Mouse (Mus musculus) MEL (cell line): ENCODE measurements around the gene Ccdc171. TPM values are rescaled to one million over a fixed set of nuclear protein-coding genes. Genes with fewer than 3 reads are reported as not detected.
A peak's percentile ranks its signal among the peaks of the same experiment; 100 is the strongest.

Source experiments
- DNase-seq: peaks from one replicate; pipeline ENCODE4 v3.0.0; 2011; ENCODE audit warnings: low read depth, low spot score
- H3K27ac ChIP-seq: 2 replicates; pipeline ENCODE4 v1.5.1; 2012; ENCODE audit warnings: low read depth, mild to moderate bottlenecking, control low read depth, low read length, moderate library complexity; ENCODE audit not compliant: control insufficient read depth
- H3K27me3 ChIP-seq, 2 experiments: fragments of 150-350 bp in 1 of 2; sonication (generic) in 1 of 2; 2 replicates each; pipeline ENCODE4 v1.6.1; 2012; ENCODE audit warnings: low read length in 2 of 2, mild to moderate bottlenecking in 2 of 2, improper control_type of control experiment in 1 of 2, moderate library complexity in 1 of 2; ENCODE audit not compliant: insufficient read depth in 2 of 2, control insufficient read depth in 1 of 2
- H3K36me3 ChIP-seq, 2 experiments: 2 replicates each; pipeline ENCODE4 v1.6.1; 2012 to 2014; ENCODE audit warnings: low read length in 2 of 2, improper control_type of control experiment in 1 of 2, inconsistent platforms in 1 of 2, mild to moderate bottlenecking in 1 of 2; ENCODE audit not compliant: insufficient read depth in 2 of 2, control insufficient read depth in 1 of 2
- H3K4me1 ChIP-seq, 2 experiments: fragments of 150-350 bp in 1 of 2; sonication (generic) in 1 of 2; 2 replicates each; pipeline ENCODE4 v1.6.1; 2012; ENCODE audit warnings: low read length in 2 of 2, improper control_type of control experiment in 1 of 2, mild to moderate bottlenecking in 1 of 2; ENCODE audit not compliant: insufficient read depth in 2 of 2, control insufficient read depth in 1 of 2
- H3K4me3 ChIP-seq, 2 experiments: fragments of 150-350 bp in 1 of 2; sonication (generic) in 1 of 2; 2 replicates each; pipeline ENCODE4 v1.5.1; 2012; ENCODE audit warnings: low read depth in 2 of 2, low read length in 2 of 2, mild to moderate bottlenecking in 2 of 2, moderate library complexity in 2 of 2, control low read depth in 1 of 2, improper control_type of control experiment in 1 of 2; ENCODE audit not compliant: control insufficient read depth in 1 of 2, insufficient read depth in 1 of 2
- H3K79me2 ChIP-seq: 2 replicates; pipeline ENCODE4 v1.6.1; 2012; ENCODE audit warnings: mild to moderate bottlenecking, low read length, moderate library complexity; ENCODE audit not compliant: control insufficient read depth, poor library complexity, insufficient read depth
- H3K9ac ChIP-seq: 2 replicates; pipeline ENCODE4 v1.6.1; 2012; ENCODE audit warnings: low read depth, mild to moderate bottlenecking, control low read depth, low read length, moderate library complexity; ENCODE audit not compliant: control insufficient read depth, poor library complexity, severe bottlenecking
- H3K9me3 ChIP-seq: fragments of 150-350 bp; sonication (generic); replicated peaks from 2 replicates; pipeline ENCODE4 v1.6.1; 2012; ENCODE audit warnings: mild to moderate bottlenecking, low read length, improper control_type of control experiment, moderate library complexity; ENCODE audit not compliant: insufficient read depth
- CHD1 ChIP-seq: IDR thresholded peaks from 2 replicates; pipeline ENCODE4 v1.6.1; 2012; ENCODE audit warnings: low read depth, mild to moderate bottlenecking, inconsistent platforms, low read length, improper control_type of control experiment
- CTCF ChIP-seq, 3 experiments: IDR thresholded peaks in 2 of 3; conservative IDR thresholded peaks in 1 of 3; 2 replicates each; pipeline ENCODE4 v1.5.1; 2011 to 2012; ENCODE audit warnings: low read length in 3 of 3, low read depth in 2 of 3, mild to moderate bottlenecking in 2 of 3, improper control_type of control experiment in 1 of 3, inconsistent platforms in 1 of 3, mixed read lengths in 1 of 3, moderate library complexity in 1 of 3; ENCODE audit not compliant: control insufficient read depth in 1 of 3, insufficient read depth in 1 of 3, poor library complexity in 1 of 3, severe bottlenecking in 1 of 3
- E2F4 ChIP-seq: IDR thresholded peaks from 2 replicates; pipeline ENCODE4 v1.6.1; 2011; ENCODE audit warnings: low read depth, low read length, improper control_type of control experiment, borderline replicate concordance
- ELF1 ChIP-seq: IDR thresholded peaks from 2 replicates; pipeline ENCODE4 v1.6.1; 2014; ENCODE audit warnings: low read depth, mild to moderate bottlenecking, inconsistent platforms, low read length, improper control_type of control experiment, moderate library complexity
- EP300 ChIP-seq, 2 experiments: IDR thresholded peaks; 2 replicates each; pipeline ENCODE4 v1.6.1; 2011; ENCODE audit warnings: improper control_type of control experiment in 2 of 2, low read length in 2 of 2, low read depth in 1 of 2, mild to moderate bottlenecking in 1 of 2
- GABPA ChIP-seq: IDR thresholded peaks from 2 replicates; pipeline ENCODE4 v1.6.1; 2012; ENCODE audit warnings: low read depth, mild to moderate bottlenecking, inconsistent platforms, low read length, improper control_type of control experiment, moderate library complexity
- GATA1 ChIP-seq: IDR thresholded peaks from 2 replicates; pipeline ENCODE4 v1.6.1; 2011; ENCODE audit warnings: low read depth, low read length, improper control_type of control experiment
- JUND ChIP-seq: IDR thresholded peaks from 2 replicates; pipeline ENCODE4 v1.6.1; 2011; ENCODE audit warnings: low read depth, mild to moderate bottlenecking, improper control_type of control experiment, low read length
- KAT2A ChIP-seq: conservative IDR thresholded peaks from 2 replicates; pipeline ENCODE4 v1.6.1; 2012; ENCODE audit warnings: low read depth, low read length, improper control_type of control experiment, inconsistent platforms
- MAFK ChIP-seq: IDR thresholded peaks from 2 replicates; pipeline ENCODE4 v1.6.1; 2011; ENCODE audit warnings: low read depth, mild to moderate bottlenecking, low read length, improper control_type of control experiment, borderline replicate concordance
- MAX ChIP-seq: IDR thresholded peaks from 2 replicates; pipeline ENCODE4 v1.6.1; 2011; ENCODE audit warnings: low read length, improper control_type of control experiment
- MAZ ChIP-seq: IDR thresholded peaks from 2 replicates; pipeline ENCODE4 v1.6.1; 2012; ENCODE audit warnings: low read depth, mild to moderate bottlenecking, inconsistent platforms, low read length, improper control_type of control experiment
- MEF2A ChIP-seq: IDR thresholded peaks from 2 replicates; pipeline ENCODE4 v1.6.1; 2014; ENCODE audit warnings: low read depth, mild to moderate bottlenecking, inconsistent platforms, low read length, improper control_type of control experiment; ENCODE audit not compliant: poor library complexity, insufficient replicate concordance, severe bottlenecking; ENCODE audit errors: extremely low read depth
- MYB ChIP-seq: IDR thresholded peaks from 2 replicates; pipeline ENCODE4 v1.6.1; 2011; ENCODE audit warnings: mild to moderate bottlenecking, low read depth, low read length, improper control_type of control experiment
- NELFE ChIP-seq: IDR thresholded peaks from 2 replicates; pipeline ENCODE4 v1.6.1; 2011; ENCODE audit warnings: low read depth, low read length, improper control_type of control experiment
- NRF1 ChIP-seq: IDR thresholded peaks from 2 replicates; pipeline ENCODE4 v1.6.1; 2014; ENCODE audit warnings: low read depth, mild to moderate bottlenecking, inconsistent platforms, low read length, improper control_type of control experiment, moderate library complexity; ENCODE audit not compliant: poor library complexity, insufficient read depth, severe bottlenecking
- POLR2A ChIP-seq, 2 experiments: IDR thresholded peaks; 2 replicates each; pipeline ENCODE4 v1.6.1; 2011 to 2012; ENCODE audit warnings: low read length in 2 of 2, mild to moderate bottlenecking in 2 of 2, control low read depth in 1 of 2, improper control_type of control experiment in 1 of 2, low read depth in 1 of 2, moderate library complexity in 1 of 2; ENCODE audit not compliant: control insufficient read depth in 1 of 2, insufficient read depth in 1 of 2, poor library complexity in 1 of 2
- RAD21 ChIP-seq: IDR thresholded peaks from 2 replicates; pipeline ENCODE4 v1.6.1; 2011; ENCODE audit warnings: mild to moderate bottlenecking, low read depth, low read length, improper control_type of control experiment
- RCOR1 ChIP-seq: IDR thresholded peaks from 2 replicates; pipeline ENCODE4 v1.6.1; 2012; ENCODE audit warnings: low read depth, mild to moderate bottlenecking, inconsistent platforms, low read length, improper control_type of control experiment
- SIN3A ChIP-seq: IDR thresholded peaks from 2 replicates; pipeline ENCODE4 v1.6.1; 2012; ENCODE audit warnings: low read length, improper control_type of control experiment, inconsistent platforms
- SMC3 ChIP-seq: IDR thresholded peaks from 2 replicates; pipeline ENCODE4 v1.6.1; 2011; ENCODE audit warnings: low read depth, low read length, improper control_type of control experiment
- UBTF ChIP-seq: IDR thresholded peaks from 2 replicates; pipeline ENCODE4 v1.6.1; 2012; ENCODE audit warnings: low read depth, mild to moderate bottlenecking, inconsistent platforms, low read length, improper control_type of control experiment, moderate library complexity, borderline replicate concordance; ENCODE audit not compliant: insufficient read depth
- USF1 ChIP-seq: IDR thresholded peaks from 2 replicates; pipeline ENCODE4 v1.6.1; 2014; ENCODE audit warnings: low read depth, mild to moderate bottlenecking, inconsistent platforms, low read length, improper control_type of control experiment, moderate library complexity
- USF2 ChIP-seq, 2 experiments: IDR thresholded peaks; 2 replicates each; pipeline ENCODE4 v1.6.1; 2011 to 2012; ENCODE audit warnings: improper control_type of control experiment in 2 of 2, low read length in 2 of 2, borderline replicate concordance in 1 of 2, inconsistent platforms in 1 of 2, low read depth in 1 of 2, mild to moderate bottlenecking in 1 of 2; ENCODE audit not compliant: insufficient read depth in 1 of 2
- ZC3H11A ChIP-seq: IDR thresholded peaks from 2 replicates; pipeline ENCODE4 v1.6.1; 2012; ENCODE audit warnings: low read depth, mild to moderate bottlenecking, inconsistent platforms, low read length, improper control_type of control experiment
- ZKSCAN1 ChIP-seq: IDR thresholded peaks from 2 replicates; pipeline ENCODE4 v1.6.1; 2012; ENCODE audit warnings: low read depth, mild to moderate bottlenecking, inconsistent platforms, low read length, improper control_type of control experiment, moderate library complexity
- ZMIZ1 ChIP-seq: IDR thresholded peaks from 2 replicates; pipeline ENCODE4 v1.6.1; 2012; ENCODE audit warnings: low read depth, mild to moderate bottlenecking, inconsistent platforms, low read length, improper control_type of control experiment, moderate library complexity
- ZNF384 ChIP-seq: IDR thresholded peaks from 2 replicates; pipeline ENCODE4 v1.6.1; 2012; ENCODE audit warnings: low read depth, mild to moderate bottlenecking, inconsistent platforms, low read length, improper control_type of control experiment
- polyA plus RNA-seq, 2 experiments: library from polyadenylated mRNA; stranded (reverse) in 1 of 2; unstranded in 1 of 2; fragments of >175 nt in 1 of 2; fragments of >200 nt in 1 of 2; gene quantifications; 2 replicates each; pipeline versions ENCODE4 v1.2.1 to v1.2.4; 2012; ENCODE audit warnings: low replicate concordance in 2 of 2, low read depth in 1 of 2; ENCODE audit not compliant: insufficient read length in 2 of 2, insufficient read depth in 1 of 2, missing spikeins in 1 of 2
- total RNA-seq: library from RNA; depleted of rRNA; stranded (reverse); fragments of 300-350 nt; gene quantifications from 2 replicates; pipeline ENCODE4 v1.2.3, GENCODE M21; 2012

Gene Ccdc171
- total and polyA plus RNA-seq, 3 experiments: 1.6 to 1.8 TPM; not detected in 1

DNA sequence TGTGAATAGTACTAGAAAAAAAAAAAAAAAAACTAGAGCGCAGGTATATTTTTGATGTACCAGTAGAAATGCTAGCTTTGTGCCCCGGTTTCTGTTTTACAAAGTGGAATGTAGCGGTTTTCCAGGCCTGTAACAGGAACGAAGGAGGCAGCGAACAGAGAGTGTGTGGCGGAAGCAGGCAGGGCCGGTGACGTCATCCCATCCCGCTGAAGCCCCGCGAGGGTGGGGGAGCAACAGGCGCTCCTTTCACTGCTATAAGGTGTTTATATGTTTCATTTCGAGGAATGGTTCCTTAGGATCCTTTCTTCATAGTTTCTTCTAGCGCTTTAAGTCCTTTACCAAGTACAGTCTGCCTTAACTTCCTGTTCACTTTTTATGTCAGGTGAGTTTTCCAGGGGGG, 272.6 kb downstream of the Ccdc171 start:
- H3K9me3 ChIP-seq: no peaks in the 10 kb centered on the region
- no peak overlapping the region for H3K9ac ChIP-seq
- no peak for TF ChIP-seq E2F4
- TF ChIP-seq POLR2A (IDR thresholded peaks at IDR 0.05; ENCODE audit: control insufficient read depth in 1 of 2, insufficient read depth in 1 of 2, low read depth in 1 of 2, low read length in 2 of 2, poor library complexity in 1 of 2): no peak
- no peak for TF ChIP-seq NELFE
- TF ChIP-seq ZNF384: no peak
- no peak for TF ChIP-seq CHD1
- no peak for TF ChIP-seq KAT2A
- TF ChIP-seq SMC3: no peak
- TF ChIP-seq ZMIZ1: no peak
- TF ChIP-seq MEF2A: no peak
- no peak for TF ChIP-seq MYB
- no peak for TF ChIP-seq MAX
- TF ChIP-seq ZKSCAN1: no peak
- TF ChIP-seq GATA1: no peak
- TF ChIP-seq NRF1: no peak
- TF ChIP-seq GABPA: no peak
- TF ChIP-seq EP300 (IDR thresholded peaks at IDR 0.05; ENCODE audit: low read depth in 1 of 2, low read length in 2 of 2): no peak
- TF ChIP-seq RCOR1: no peak
- TF ChIP-seq JUND: no peak
- TF ChIP-seq USF1: no peak
- no peak for TF ChIP-seq UBTF
- no peaks in the 10 kb centered on the region for H3K27me3 ChIP-seq
- no peak overlapping the region for H3K4me3 ChIP-seq
- H3K4me1 ChIP-seq: peaks cover 9 to 18% of the 10 kb centered on the region in 2 experiments
- H3K27ac ChIP-seq: no peak overlapping the region
- no peaks in the 10 kb centered on the region for H3K79me2 ChIP-seq
- peaks cover 0 to 18% of the 10 kb centered on the region in 2 experiments; a peak in 2 of 4 replicates for H3K36me3 ChIP-seq
- no peak for DNase-seq

DNA sequence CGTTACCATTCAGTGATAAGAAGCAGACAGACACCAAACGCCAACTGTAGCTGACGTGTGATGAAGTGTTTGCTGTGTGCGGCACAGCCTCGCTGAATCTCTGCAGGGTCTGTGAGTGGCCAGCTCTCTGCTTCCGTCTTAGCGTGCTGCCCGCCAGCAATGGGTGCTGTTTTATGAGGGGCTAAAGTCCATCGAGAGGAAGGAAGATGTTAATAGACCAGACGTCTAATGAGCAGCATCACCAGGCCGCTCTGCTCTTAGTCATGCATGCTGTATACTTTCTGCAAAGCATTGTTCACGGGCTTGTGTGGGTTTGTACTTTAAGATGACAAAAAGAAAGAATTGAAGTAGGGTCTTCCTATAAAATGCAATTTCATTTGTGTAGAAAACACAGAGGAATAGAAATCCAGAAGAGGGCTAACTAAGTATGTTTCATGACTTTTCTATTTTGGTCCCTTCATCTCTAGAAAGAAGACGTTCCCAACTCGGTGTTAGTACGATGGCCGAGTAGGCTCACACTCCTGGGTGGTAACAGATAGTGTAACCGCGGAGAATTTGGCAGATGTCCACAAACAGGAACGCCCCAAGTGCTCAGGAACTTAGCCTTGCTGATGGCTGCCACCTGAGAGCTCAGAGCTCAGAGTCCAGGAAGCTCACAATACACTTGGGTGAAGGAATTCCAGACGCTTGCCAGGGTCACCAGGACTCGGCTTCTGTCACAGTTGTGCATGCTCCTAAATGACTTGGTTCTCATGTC, 273.5 kb downstream of the Ccdc171 start:
- DNase-seq: peak; percentile 94
- H3K9ac ChIP-seq: no peak overlapping the region
- peak overlapping the region in 1 of 2 experiments; percentile 22; a peak in 2 of 4 replicates for H3K4me3 ChIP-seq
- peaks cover 0 to 18% of the 10 kb centered on the region in 2 experiments; a peak in 2 of 4 replicates for H3K36me3 ChIP-seq
- H3K79me2 ChIP-seq: no peaks in the 10 kb centered on the region
- peaks cover 9 to 18% of the 10 kb centered on the region in 2 experiments for H3K4me1 ChIP-seq
- H3K27me3 ChIP-seq: no peaks in the 10 kb centered on the region
- H3K9me3 ChIP-seq: no peaks in the 10 kb centered on the region
- H3K27ac ChIP-seq: peak overlapping the region; percentile 17; the same call in 1 of the 2 replicates
- TF ChIP-seq MAX: no peak
- no peak for TF ChIP-seq SMC3
- no peak for TF ChIP-seq E2F4
- TF ChIP-seq MAFK: no peak
- peak; percentile 56; the same call in 1 of the 2 replicates for TF ChIP-seq SIN3A
- TF ChIP-seq NRF1: no peak
- no peak for TF ChIP-seq ZMIZ1
- no peak for TF ChIP-seq MAZ
- TF ChIP-seq RAD21: no peak
- no peak for TF ChIP-seq CTCF (IDR thresholded peaks at IDR 0.05 in 2 of 3, conservative IDR thresholded peaks at IDR 0.05 in 1 of 3; ENCODE audit: control insufficient read depth in 1 of 3, insufficient read depth in 1 of 3, low read depth in 2 of 3, low read length in 3 of 3, poor library complexity in 1 of 3, severe bottlenecking in 1 of 3)
- no peak for TF ChIP-seq NELFE
- no peak for TF ChIP-seq USF2 (IDR thresholded peaks at IDR 0.05; ENCODE audit: borderline replicate concordance in 1 of 2, insufficient read depth in 1 of 2, low read depth in 1 of 2, low read length in 2 of 2)
- TF ChIP-seq MEF2A: no peak
- no peak for TF ChIP-seq ZNF384
- TF ChIP-seq GATA1: peak; percentile 83
- peak; percentile 84 to 87 for TF ChIP-seq EP300 (IDR thresholded peaks at IDR 0.05; ENCODE audit: low read depth in 1 of 2, low read length in 2 of 2)
- TF ChIP-seq ZC3H11A: no peak
- no peak for TF ChIP-seq CHD1
- peak; percentile 43; the same call in 1 of the 2 replicates for TF ChIP-seq ELF1
- peak; percentile 49; the same call in 1 of the 2 replicates for TF ChIP-seq RCOR1
